Mouse (Mus musculus): ENCODE data around the gene Depdc1b. TPM values are rescaled to one million over a fixed set of nuclear protein-coding genes. Genes with fewer than 3 reads are reported as not detected.

Depdc1b gene
- polyA plus RNA-seq, 1 experiment: 3.7 TPM

- Histone ChIP-seq H3K4me3 (no peak overlapping the region), H3K4me2 (ENCODE audit: low read depth) (no peak overlapping the region), H3ac (ENCODE audit: control insufficient read depth, insufficient read length) (no peak overlapping the region), H3K79me2 (ENCODE audit: control insufficient read depth, insufficient read depth) (no peaks in the 10 kb centered on the region), H3K27me3 (ENCODE audit: control insufficient read depth, insufficient read depth, insufficient read length) (no peaks in the 10 kb centered on the region), H3K36me3 (ENCODE audit: control insufficient read depth, insufficient read depth) (no peaks in the 10 kb centered on the region)
- TF ChIP-seq MAX (IDR thresholded peaks at IDR 0.05; ENCODE audit: low read depth) (no peak), SRF (IDR thresholded peaks at IDR 0.05; ENCODE audit: control insufficient read depth, insufficient read length, low read depth) (no peak), USF1 (IDR thresholded peaks at IDR 0.05; ENCODE audit: low read depth) (no peak), REST (IDR thresholded peaks at IDR 0.05; ENCODE audit: insufficient read depth, insufficient read length) (no peak), E2F4 (IDR thresholded peaks at IDR 0.05; ENCODE audit: insufficient read depth) (no peak), TCF12 (IDR thresholded peaks at IDR 0.05; ENCODE audit: insufficient read depth, poor library complexity, severe bottlenecking) (no peak), TCF3 (IDR thresholded peaks at IDR 0.05; ENCODE audit: insufficient read length, low read depth) (no peak), POLR2A (IDR thresholded peaks at IDR 0.05; ENCODE audit: insufficient read length, low read depth) (no peak)
Measured at GRCm38 (mm10) chr13:108451122-108451521, 135.0 kb downstream of the Depdc1b start.

DNA sequence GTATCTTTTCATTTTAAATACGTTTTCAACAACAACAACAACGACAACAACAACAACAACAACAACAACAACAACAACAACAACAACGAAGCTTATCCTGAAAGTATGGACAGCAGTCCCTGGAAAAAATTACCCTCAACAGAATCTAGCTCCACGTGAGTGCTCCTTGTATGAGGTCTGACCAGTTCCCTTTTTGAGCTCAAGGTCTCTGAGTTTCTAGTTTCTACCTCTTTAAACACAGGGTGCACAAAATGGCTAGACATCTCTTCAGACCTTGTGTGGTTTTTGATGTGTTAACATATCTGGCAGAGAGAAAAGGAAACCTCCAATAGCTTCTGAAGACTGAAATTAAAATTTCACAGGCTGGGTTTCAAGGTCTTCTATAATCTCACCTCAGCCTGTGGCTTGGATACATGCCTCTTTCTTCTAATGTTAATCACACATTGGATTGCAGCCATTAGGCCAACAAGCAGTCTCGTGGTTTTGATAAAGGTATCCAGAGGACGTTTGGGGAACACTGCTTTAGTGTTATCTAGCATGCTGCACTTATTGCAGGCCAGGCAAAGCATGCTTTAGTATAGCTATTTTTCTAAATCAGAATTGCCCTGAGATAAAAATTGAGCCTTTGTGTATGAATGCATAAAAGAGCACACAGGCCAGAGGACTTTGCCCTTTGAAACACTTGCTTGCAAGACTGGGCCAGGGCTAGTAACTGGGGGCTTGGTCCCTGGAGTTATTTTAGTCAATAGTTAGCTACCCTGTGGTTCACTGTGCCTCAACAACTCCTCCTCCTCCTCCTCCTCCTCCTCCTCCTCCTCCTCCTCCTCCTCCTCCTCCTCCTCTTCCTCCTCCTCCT, 137.2 kb downstream of the Depdc1b start:
- no peak overlapping the region for H3K4me3 ChIP-seq
- no peaks in the 10 kb centered on the region for H3K79me2 ChIP-seq (ENCODE audit: control insufficient read depth, insufficient read depth)
- TF ChIP-seq POLR2A (IDR thresholded peaks at IDR 0.05; ENCODE audit: insufficient read length, low read depth) (no peak), MAX (IDR thresholded peaks at IDR 0.05; ENCODE audit: low read depth) (no peak), CEBPB (IDR thresholded peaks at IDR 0.05; ENCODE audit: insufficient read depth, poor library complexity, severe bottlenecking) (no peak), MYOD1 (IDR thresholded peaks at IDR 0.05; ENCODE audit: control insufficient read depth in 1 of 3, insufficient read length in 2 of 3, low read depth in 2 of 3) (no peak), TCF3 (IDR thresholded peaks at IDR 0.05; ENCODE audit: insufficient read length, low read depth) (no peak), USF1 (IDR thresholded peaks at IDR 0.05; ENCODE audit: low read depth) (no peak), E2F4 (IDR thresholded peaks at IDR 0.05; ENCODE audit: insufficient read depth) (no peak), SRF (IDR thresholded peaks at IDR 0.05; ENCODE audit: control insufficient read depth, insufficient read length, low read depth) (no peak)
- H3K36me3 ChIP-seq (ENCODE audit: control insufficient read depth, insufficient read depth): no peaks in the 10 kb centered on the region
- no peak overlapping the region for H3K4me2 ChIP-seq (ENCODE audit: low read depth)
- H3K27me3 ChIP-seq (ENCODE audit: control insufficient read depth, insufficient read depth, insufficient read length): no peaks in the 10 kb centered on the region
- no peak overlapping the region for H3ac ChIP-seq (ENCODE audit: control insufficient read depth, insufficient read length)

Other genes starting within 250 kb of the Depdc1b start
- gene Ndufaf2, start 157.7 kb upstream of the Depdc1b start, polyA plus RNA-seq (2012; fragmentation: generic; extraction: Trizol): 25.4 TPM
- gene Ercc8, start 157.6 kb upstream of the Depdc1b start, polyA plus RNA-seq (2012; fragmentation: generic; extraction: Trizol): 5.2 TPM
- gene Elovl7, start 101.9 kb upstream of the Depdc1b start, polyA plus RNA-seq (2012; fragmentation: generic; extraction: Trizol): 0.34 TPM
- 8.2 TPM for gene Pde4d, start 133.6 kb downstream of the Depdc1b start, polyA plus RNA-seq (2012; fragmentation: generic; extraction: Trizol)

All from myocyte (in vitro differentiated cells).